Mouse (Mus musculus): ENCODE data around the gene Lrp2. TPM values are rescaled to one million over a fixed set of nuclear protein-coding genes. Genes with fewer than 3 reads are reported as not detected.

Lrp2 gene
- polyA plus RNA-seq, 1 experiment from 2014 or later = 0.15 TPM

DNA sequence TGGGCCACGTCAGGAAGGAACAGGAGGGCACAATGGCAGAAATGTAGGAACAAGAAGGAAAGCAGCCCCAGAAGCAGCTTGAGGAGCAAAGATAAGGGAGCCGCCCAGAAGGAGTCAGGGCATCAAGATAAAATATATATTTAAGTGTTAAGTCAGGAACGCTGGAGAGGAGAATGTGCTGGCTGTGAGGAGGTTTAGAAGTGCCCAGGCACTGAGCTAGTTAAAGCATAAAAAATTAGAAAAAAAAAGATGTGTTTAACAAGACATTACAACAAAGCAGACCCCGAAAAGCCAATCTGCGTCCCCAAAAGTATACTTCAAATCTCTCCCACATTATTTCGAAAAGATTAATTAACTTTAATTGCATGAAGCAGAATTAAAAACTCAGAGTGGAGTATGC is 122.3 kb downstream of the Lrp2 start:
- no peaks in the 10 kb centered on the region for H3K4me1 ChIP-seq
- 85% methylated on average over 6 of the region's 6 CpGs for WGBS
- no peak overlapping the region for H3K4me3 ChIP-seq
- H3K36me3 ChIP-seq = no peaks in the 10 kb centered on the region
- H3K9me3 ChIP-seq (replicated peaks) = no peaks in the 10 kb centered on the region
- H3K27ac ChIP-seq = no peak overlapping the region
- no peaks in the 10 kb centered on the region for H3K27me3 ChIP-seq (ENCODE audit: low read depth, poor library complexity, severe bottlenecking)
- no peak for DNase-seq (ENCODE audit: low spot score)

DNA sequence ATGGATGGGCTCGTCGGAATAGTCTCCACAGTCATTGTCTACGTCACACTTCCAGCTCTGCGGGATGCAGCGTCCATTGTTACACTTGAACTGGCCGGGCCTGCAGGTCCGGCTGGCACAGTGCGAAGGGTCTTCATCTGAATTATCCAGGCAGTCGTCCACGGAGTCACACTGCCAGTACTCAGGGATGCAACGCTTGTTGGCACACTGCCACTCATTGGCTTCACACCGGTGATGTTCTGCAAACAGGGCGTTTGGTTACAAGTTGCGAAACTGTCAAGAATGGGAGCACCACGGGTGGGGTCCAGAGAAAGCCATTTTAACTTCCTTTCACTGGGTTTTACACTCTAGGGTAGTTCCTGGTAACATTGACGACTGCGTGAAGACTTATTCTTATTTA is 126.4 kb downstream of the Lrp2 start:
- Histone ChIP-seq H3K27ac (no peak overlapping the region), H3K36me3 (no peaks in the 10 kb centered on the region), H3K4me1 (no peaks in the 10 kb centered on the region), H3K4me3 (no peak overlapping the region), H3K27me3 (ENCODE audit: low read depth, poor library complexity, severe bottlenecking) (no peaks in the 10 kb centered on the region), H3K9me3 (replicated peaks) (no peaks in the 10 kb centered on the region)
- DNase-seq (ENCODE audit: low spot score) = no peak
- WGBS = 95% methylated on average over 17 of the region's 17 CpGs

DNA sequence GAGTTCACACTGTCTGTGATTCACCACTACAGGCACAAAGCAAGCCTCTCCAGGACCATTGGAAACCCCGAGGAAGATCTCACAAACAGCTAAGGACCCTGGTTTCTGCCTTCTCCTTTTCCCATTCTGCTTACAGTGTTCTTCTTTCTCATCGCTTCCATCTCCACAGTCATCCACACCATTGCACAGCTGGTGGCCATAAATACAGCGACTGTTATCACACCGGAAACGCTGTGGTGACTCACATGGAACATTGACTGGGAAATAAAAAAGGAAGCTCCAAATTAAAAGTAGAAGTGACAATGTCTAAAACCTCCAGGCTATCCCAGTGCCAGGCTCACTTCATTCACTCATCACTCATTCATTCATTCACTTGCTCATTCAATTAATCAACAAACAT is 134.7 kb downstream of the Lrp2 start:
- whole genome bisulfite sequencing = 92% methylated on average over 5 of the region's 5 CpGs

DNA sequence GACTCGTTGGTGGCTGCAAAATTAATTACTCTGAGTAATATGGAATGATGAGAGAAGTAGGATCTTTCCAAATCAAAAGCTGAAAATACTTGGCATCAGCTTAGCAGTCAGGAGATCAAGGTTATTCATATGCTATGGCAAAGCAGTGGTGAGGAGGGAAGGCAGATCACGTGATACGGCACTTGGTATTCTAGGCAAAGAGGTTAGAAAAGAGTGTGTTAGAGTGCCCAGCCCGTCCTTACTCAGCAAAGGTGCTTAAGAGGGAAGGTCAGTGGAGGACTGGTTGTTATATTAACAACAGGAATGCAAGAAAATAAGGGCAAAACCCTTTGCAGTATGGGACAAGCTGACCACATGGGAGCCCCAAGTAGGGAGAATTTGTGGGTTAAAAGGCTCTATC is 137.3 kb downstream of the Lrp2 start:
- H3K27me3 ChIP-seq (ENCODE audit: low read depth, poor library complexity, severe bottlenecking) = no peaks in the 10 kb centered on the region
- 89% methylated on average over 4 of the region's 4 CpGs for WGBS

More for the DNA sequence above, 134.7 kb downstream of the Lrp2 start:
- Histone ChIP-seq H3K4me3 (no peak overlapping the region), H3K36me3 (no peaks in the 10 kb centered on the region), H3K27ac (no peak overlapping the region), H3K4me1 (no peaks in the 10 kb centered on the region), H3K27me3 (ENCODE audit: low read depth, poor library complexity, severe bottlenecking) (no peaks in the 10 kb centered on the region), H3K9me3 (replicated peaks) (no peaks in the 10 kb centered on the region)
- DNase-seq (ENCODE audit: low spot score) = no peak

DNA sequence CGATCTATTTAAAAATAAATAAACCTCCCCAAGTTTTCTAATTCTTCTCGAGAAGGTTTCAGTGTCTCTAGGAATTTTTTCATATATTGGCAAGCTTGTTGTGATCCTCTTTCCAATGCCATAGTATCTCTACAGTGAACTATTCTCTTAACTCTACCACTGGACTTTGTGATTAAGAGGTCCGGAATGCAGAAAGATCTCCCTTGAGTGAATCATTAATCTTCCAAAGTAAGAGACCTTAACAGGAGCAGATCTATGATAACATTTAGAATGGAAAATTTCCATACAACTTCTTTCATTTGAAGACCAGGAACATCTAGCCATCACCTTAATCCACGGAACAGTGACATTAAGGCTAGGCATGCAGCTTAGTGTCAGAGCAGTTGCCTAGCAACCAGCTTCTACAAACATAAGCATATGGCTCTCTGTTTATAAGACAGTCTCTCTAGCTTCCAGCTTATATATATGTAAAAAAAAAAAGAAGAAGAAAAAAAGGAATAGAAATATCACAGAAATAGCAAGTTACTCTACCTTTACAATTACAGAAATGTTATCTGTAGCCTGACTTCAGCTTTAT is 139.9 kb downstream of the Lrp2 start:
- Histone ChIP-seq H3K27me3 (ENCODE audit: low read depth, poor library complexity, severe bottlenecking) (no peaks in the 10 kb centered on the region), H3K36me3 (no peaks in the 10 kb centered on the region), H3K4me3 (no peak overlapping the region), H3K27ac (no peak overlapping the region), H3K4me1 (no peaks in the 10 kb centered on the region), H3K9me3 (replicated peaks) (no peaks in the 10 kb centered on the region)
- no peak for DNase-seq (ENCODE audit: low spot score)
- WGBS = 78% methylated on average over 4 of the region's 4 CpGs

More for the DNA sequence above, 137.3 kb downstream of the Lrp2 start:
- Histone ChIP-seq H3K36me3 (no peaks in the 10 kb centered on the region), H3K4me1 (no peaks in the 10 kb centered on the region), H3K27ac (no peak overlapping the region), H3K4me3 (no peak overlapping the region), H3K9me3 (replicated peaks) (no peaks in the 10 kb centered on the region)
- no peak for DNase-seq (ENCODE audit: low spot score)

DNA sequence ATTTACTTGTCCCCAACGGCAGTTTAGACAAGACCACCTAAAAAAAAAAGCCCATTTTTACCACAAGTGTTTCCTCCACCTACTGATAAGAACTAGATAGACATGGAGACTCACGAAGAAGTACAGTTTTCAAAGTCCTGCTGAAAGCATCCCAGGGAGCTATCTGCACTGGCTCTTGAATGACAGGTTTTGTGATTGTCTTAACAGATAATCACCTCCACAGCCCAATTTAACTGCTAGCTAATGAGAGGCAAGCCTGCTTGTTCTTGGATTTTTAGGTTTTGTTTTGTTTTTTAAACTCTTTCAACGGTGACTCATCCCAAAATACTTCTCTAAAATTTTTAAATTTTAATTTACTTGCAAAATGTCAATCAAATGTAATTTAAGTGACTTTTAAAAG is 144.2 kb downstream of the Lrp2 start:
- WGBS = 61% methylated on average over 3 of the region's 3 CpGs
- Histone ChIP-seq H3K4me1 (no peaks in the 10 kb centered on the region), H3K9me3 (replicated peaks) (no peaks in the 10 kb centered on the region), H3K27ac (no peak overlapping the region), H3K4me3 (no peak overlapping the region), H3K27me3 (ENCODE audit: low read depth, poor library complexity, severe bottlenecking) (no peaks in the 10 kb centered on the region), H3K36me3 (no peaks in the 10 kb centered on the region)
- no peak for DNase-seq (ENCODE audit: low spot score)

DNA sequence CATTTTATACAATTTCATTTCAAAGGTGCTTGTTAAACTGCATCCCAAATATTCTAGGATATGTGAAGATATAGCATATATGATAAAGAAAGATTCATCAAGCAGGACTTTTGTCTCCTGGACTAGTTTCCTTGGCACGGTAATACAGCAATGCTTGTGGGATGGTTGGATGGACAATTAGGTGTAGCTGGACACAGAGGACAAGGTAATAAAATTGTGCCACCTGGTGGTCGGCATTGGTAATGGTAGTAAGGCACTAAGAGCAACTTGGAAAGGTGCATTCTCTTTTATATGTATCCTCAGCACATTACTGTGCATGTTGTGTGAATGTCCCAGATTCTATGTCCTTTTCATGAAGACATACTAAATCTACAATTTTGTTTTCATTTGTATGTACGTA is 157.7 kb downstream of the Lrp2 start:
- Histone ChIP-seq H3K27me3 (ENCODE audit: low read depth, poor library complexity, severe bottlenecking) (no peaks in the 10 kb centered on the region), H3K27ac (no peak overlapping the region), H3K4me3 (no peak overlapping the region), H3K9me3 (replicated peaks) (no peaks in the 10 kb centered on the region), H3K4me1 (no peaks in the 10 kb centered on the region), H3K36me3 (no peaks in the 10 kb centered on the region)
- DNase-seq (ENCODE audit: low spot score) = peak; percentile 80
- 45% methylated on average over 3 of the region's 3 CpGs for WGBS

DNA sequence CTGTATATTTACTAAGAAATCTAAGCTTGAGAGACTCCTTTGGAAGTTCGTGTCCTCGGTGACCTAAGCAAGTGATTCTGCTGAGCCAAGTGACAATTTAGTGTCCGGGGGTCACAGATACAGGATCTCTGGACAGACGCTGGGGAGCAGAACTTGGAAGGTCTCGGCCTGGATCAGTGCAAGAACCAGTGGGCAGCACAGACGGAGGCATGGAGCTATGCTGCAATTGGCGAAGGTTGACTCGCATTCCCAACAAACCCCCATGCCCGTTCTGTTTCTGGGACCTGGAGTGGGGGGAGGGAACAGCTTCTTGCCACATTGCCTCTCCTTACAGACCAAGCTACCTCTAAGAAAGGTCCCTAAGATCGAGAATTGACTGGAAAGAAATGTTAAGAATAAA is 158.7 kb downstream of the Lrp2 start:
- Histone ChIP-seq H3K36me3 (no peaks in the 10 kb centered on the region), H3K4me3 (no peak overlapping the region)

DNA sequence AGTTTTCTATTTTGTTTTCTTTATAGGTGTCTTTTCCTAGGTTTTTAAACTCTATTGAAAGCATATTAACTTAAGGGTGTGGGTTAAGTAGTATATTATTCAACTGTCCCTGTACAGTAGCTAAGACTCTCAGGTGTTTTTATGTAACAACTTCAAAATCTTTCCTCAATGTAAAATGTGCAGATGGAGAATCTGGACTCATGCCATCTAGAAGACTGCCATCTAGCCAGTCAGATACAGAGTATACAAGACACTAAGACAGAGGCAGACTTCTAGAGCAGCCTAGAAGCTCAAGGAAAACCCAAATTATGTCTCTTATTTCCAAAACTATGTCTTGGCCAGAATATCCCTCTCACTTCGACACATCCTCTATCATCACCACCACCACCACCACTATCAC is 159.8 kb downstream of the Lrp2 start:
- WGBS = 84% methylated on average over 1 of the region's 1 CpGs
- Histone ChIP-seq H3K27ac (no peak overlapping the region), H3K9me3 (replicated peaks) (no peaks in the 10 kb centered on the region), H3K4me1 (no peaks in the 10 kb centered on the region), H3K27me3 (ENCODE audit: low read depth, poor library complexity, severe bottlenecking) (no peaks in the 10 kb centered on the region), H3K4me3 (no peak overlapping the region), H3K36me3 (no peaks in the 10 kb centered on the region)
- no peak for DNase-seq (ENCODE audit: low spot score)

More for the DNA sequence above, 158.7 kb downstream of the Lrp2 start:
- H3K27me3 ChIP-seq (ENCODE audit: low read depth, poor library complexity, severe bottlenecking) = no peaks in the 10 kb centered on the region
- H3K4me1 ChIP-seq = no peaks in the 10 kb centered on the region
- no peak overlapping the region for H3K27ac ChIP-seq
- WGBS = 90% methylated on average over 10 of the region's 10 CpGs
- no peak for DNase-seq (ENCODE audit: low spot score)
- no peaks in the 10 kb centered on the region for H3K9me3 ChIP-seq (replicated peaks)

DNA sequence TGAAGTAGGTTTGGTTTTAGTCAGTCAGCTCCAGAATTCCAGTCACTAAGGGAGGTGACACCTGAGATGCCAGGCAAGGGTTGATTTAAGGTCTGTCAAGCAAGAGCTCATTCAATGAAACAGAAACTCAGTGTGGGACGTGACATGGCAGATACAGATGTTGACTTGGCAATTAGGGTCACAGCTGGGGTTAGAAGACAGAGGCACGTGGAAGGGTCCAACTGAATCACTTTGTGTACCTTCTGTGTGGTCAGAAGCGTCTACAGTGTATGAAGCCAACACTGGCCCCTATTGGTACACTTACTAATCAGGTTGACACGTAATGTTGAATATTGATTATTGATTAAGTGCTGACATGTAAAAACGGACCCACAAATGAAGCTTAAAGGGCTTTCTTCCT is 161.0 kb downstream of the Lrp2 start:
- Histone ChIP-seq H3K4me1 (no peaks in the 10 kb centered on the region), H3K27ac (no peak overlapping the region), H3K27me3 (ENCODE audit: low read depth, poor library complexity, severe bottlenecking) (no peaks in the 10 kb centered on the region), H3K36me3 (no peaks in the 10 kb centered on the region), H3K9me3 (replicated peaks) (no peaks in the 10 kb centered on the region), H3K4me3 (no peak overlapping the region)
- DNase-seq (ENCODE audit: low spot score) = no peak
- 61% methylated on average over 5 of the region's 5 CpGs for WGBS

DNA sequence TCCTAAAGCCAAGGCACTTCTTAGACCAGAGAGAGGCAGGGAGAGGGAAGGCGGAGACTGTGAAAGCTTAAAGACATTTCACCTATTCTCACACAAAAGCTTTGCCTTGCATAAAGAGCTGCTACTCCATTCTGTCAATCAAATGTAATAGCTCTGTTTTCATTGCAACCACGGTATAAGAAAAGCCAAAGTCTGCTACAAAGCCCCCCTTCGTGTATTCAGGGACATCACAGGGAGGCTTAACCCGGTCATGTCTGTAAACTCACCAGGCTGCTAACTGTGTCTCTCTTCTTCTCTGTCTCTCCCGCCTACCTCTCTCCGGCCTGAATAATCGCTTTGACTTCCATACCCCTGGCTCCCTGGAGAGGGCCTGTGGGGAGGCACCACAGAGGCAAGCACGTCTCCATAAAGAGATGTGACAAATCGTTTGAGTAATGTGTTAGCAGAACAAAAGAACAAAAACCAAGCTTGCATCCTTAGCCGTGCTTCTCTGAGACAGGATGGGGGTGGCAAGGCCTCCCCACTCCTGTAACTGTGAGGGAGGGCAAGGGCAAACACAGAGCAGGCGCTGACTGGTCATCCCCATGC is 167.5 kb downstream of the Lrp2 start:
- Histone ChIP-seq H3K4me3 (no peak overlapping the region), H3K27me3 (ENCODE audit: low read depth, poor library complexity, severe bottlenecking) (0 out of 2 replicates have a peak, but pooled peaks cover 4% of the 10 kb centered on the region), H3K36me3 (no peaks in the 10 kb centered on the region), H3K27ac (no peak overlapping the region), H3K9me3 (replicated peaks) (no peaks in the 10 kb centered on the region), H3K4me1 (peaks cover 7% of the 10 kb centered on the region)
- no peak for DNase-seq (ENCODE audit: low spot score)
- WGBS = 14% methylated on average over 11 of the region's 11 CpGs

DNA sequence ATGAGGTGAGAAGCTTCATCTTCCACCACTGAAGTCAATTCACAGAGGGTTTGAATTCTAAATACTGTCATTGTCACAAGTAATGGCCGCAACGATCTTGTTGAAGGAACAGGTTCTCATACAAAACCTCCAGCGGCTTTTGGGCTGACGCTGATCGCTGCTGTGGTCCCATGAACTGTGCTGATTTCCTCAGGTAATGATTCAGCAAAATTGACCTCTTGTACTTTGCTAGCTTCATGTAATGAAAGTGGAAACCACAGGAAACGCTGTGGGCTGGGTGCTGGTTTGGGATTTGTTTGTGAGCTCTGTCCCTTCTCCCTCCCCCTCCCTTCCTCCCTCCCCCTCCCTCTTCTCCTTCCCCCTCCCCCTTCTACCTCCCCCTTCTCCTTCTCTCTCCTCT is 170.8 kb downstream of the Lrp2 start:
- DNase-seq (ENCODE audit: low spot score) = no peak
- Histone ChIP-seq H3K9me3 (replicated peaks) (no peaks in the 10 kb centered on the region), H3K27me3 (ENCODE audit: low read depth, poor library complexity, severe bottlenecking) (0 out of 2 replicates have a peak, but pooled peaks cover 4% of the 10 kb centered on the region), H3K27ac (no peak overlapping the region), H3K4me1 (peaks cover 7% of the 10 kb centered on the region), H3K4me3 (no peak overlapping the region), H3K36me3 (no peaks in the 10 kb centered on the region)
- 89% methylated on average over 6 of the region's 6 CpGs for WGBS

DNA sequence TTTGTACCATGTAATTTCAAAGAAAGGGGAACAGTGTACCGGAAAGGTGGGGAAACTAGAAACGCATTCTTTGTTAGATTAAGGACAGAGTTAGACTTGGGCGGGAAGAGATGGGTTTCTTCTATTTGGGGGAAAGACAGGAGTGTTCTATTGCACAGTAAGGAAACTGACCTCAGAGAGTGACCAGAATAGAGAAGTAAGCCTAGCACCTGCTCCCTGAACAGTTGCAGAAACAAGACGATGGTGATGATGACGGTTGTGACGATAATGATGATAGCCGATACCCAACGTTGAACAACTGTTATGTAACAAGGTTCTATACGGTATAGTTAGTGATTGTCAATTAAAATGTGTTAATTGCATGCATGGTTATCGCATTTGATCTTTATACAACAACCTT is 171.3 kb downstream of the Lrp2 start:
- 94% methylated on average over 10 of the region's 10 CpGs for WGBS
- DNase-seq (ENCODE audit: low spot score) = no peak
- H3K27me3 ChIP-seq (ENCODE audit: low read depth, poor library complexity, severe bottlenecking) = 0 out of 2 replicates have a peak, but pooled peaks cover 4% of the 10 kb centered on the region
- H3K4me1 ChIP-seq = peaks cover 7% of the 10 kb centered on the region
- H3K9me3 ChIP-seq (replicated peaks) = no peaks in the 10 kb centered on the region
- H3K27ac ChIP-seq = no peak overlapping the region
- H3K4me3 ChIP-seq = no peak overlapping the region
- H3K36me3 ChIP-seq = no peaks in the 10 kb centered on the region

DNA sequence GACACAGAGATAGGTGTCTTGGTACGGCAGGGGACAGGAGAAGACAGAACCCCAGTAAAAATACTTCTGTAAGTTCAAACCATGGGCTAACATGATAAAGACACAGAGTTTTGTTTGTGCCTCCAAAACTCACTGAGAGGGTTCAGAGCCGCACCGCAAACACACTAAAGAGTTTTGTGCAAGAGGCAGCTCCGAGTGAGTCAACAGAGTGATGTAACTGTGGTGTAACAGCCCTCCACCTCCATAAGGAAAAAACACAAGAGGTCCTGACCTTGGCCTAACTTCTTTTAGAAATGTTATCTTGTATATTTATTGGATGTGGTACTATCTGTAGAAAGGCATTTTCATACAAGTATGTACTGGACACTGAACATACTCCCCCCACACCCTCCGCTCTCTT is 180.2 kb downstream of the Lrp2 start:
- WGBS = 95% methylated on average over 5 of the region's 5 CpGs
- H3K36me3 ChIP-seq = no peaks in the 10 kb centered on the region
- DNase-seq (ENCODE audit: low spot score) = no peak

More for the DNA sequence above, 180.2 kb downstream of the Lrp2 start:
- no peak overlapping the region for H3K4me3 ChIP-seq
- H3K27ac ChIP-seq = no peak overlapping the region
- H3K4me1 ChIP-seq = no peaks in the 10 kb centered on the region
- H3K27me3 ChIP-seq (ENCODE audit: low read depth, poor library complexity, severe bottlenecking) = no peaks in the 10 kb centered on the region
- no peaks in the 10 kb centered on the region for H3K9me3 ChIP-seq (replicated peaks)

Measured in limb, embryonic 10.5 days (tissue).